Mouse (Mus musculus): Measurements from ENCODE around the gene Rab36. TPM values are rescaled to one million over a fixed set of nuclear protein-coding genes. Genes with fewer than 3 reads are reported as not detected.

Gene Rab36
- total RNA-seq, 4 experiments from 2014 or later: 0.10 to 1.0 (median 0.19) TPM

GRCm38 (mm10) chr10:75068624-75069328 lies 31.9 kb downstream of the Rab36 start:
- DNase-seq (ENCODE audit: low spot score in 2 of 2): no peak

GRCm38 (mm10) chr10:75070281-75070976 lies 33.6 kb downstream of the Rab36 start:
- DNase-seq (ENCODE audit: low spot score in 2 of 2): no peak

DNA sequence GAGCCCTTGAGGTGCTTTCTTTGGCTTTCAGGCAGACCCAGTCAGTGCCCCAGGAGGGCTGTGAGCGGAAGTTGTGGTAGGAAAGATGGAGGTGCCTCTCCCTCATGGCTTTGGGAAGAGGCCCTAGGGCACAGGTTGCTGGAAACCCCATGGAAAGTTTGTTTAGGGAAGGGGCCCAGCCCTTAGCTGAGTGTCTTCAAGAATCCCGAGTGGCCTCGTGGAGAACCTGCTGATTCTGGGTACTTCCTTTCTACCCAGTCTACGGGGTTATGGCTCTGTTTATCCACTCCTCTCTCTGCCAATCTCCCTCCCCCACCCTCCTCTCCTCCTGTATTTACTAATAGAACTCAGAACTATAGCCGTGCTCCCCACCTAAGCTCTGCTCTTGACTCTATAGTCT lies 38.8 kb downstream of the Rab36 start:
- no peak for DNase-seq (ENCODE audit: low spot score in 2 of 2)

GRCm38 (mm10) chr10:75078174-75079128 lies 41.6 kb downstream of the Rab36 start:
- no peak for DNase-seq (ENCODE audit: low spot score in 2 of 2)

DNA sequence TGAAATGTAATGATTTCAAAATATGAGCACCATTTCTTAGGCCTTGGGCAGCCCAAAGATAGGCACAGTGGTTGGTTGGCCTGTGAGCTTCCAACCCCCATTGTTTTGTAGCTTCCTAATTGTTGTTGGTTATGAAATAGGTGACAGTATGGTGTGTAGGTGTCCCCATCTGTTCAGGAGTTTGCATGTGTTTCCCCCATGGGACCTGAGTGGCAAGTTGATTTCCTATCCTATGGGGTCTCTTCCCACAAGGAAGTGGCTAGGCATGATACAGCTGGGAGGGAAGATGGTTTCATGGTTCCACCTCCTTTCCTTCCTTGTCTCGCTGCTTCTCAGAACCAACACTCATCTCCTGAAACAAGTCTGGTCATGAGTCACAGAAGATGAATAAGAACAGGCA lies 48.5 kb downstream of the Rab36 start:
- DNase-seq (ENCODE audit: low spot score in 2 of 2): no peak

GRCm38 (mm10) chr10:75088471-75088870 lies 51.6 kb downstream of the Rab36 start:
- no peak for DNase-seq (ENCODE audit: low spot score in 2 of 2)

DNA sequence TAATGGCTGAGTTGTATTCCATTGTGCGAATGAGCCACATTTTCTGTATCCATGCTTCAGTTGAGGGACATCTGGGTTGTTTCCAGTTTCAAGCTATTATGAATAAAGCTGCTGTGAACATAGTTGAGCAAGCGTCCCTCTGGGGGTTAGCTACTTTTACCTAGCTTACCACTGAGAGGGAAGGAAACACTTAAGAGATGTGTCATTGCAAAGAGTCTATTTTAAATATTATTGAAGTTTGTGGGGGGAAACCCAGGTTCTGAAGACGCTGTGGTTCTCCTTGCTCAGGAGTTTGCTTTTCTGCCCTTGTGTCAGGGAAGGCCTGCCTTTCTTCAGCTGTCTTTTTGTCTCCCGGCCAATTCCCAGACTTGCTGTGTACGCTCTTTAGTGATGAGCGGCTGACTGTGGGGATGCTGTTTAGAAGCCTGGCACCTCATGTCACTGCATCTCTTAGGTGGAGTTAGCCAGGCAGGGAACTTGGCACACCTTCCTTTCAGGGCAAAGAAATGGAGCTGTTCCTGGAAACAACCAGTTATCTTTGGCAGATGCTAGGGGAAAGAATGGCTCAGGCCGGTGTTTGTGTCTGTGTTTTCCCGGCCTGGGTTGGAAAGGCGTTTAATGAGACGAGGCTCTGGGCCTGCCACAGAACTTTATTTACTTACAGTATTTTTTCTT lies 54.8 kb downstream of the Rab36 start:
- peak; percentile 15 to 35 for DNase-seq (ENCODE audit: low spot score in 2 of 2)

GRCm38 (mm10) chr10:75093252-75093987 lies 56.6 kb downstream of the Rab36 start:
- no peak for DNase-seq (ENCODE audit: low spot score in 2 of 2)

DNA sequence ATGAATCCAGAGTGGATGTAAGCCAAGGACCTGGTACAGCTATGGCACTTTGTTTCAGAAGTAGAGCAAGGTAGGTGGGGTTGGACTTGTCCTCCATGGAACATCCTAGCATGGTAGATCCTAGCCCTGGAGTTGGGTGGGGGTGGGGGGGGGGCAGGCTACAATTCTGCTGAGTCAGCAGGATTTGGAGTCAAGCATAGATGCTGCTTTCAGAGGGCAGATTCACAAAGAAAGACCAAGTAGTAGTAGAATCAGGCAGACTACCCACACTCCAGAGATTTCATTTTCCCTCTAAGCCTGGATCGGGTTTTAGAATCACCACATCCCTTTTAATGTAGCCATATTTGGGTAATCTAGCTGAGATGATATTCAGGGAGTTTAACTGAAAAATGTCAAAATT lies 57.5 kb downstream of the Rab36 start:
- DNase-seq (ENCODE audit: low spot score in 2 of 2): no peak

- DNase-seq (ENCODE audit: low spot score in 2 of 2): no peak
Measured at GRCm38 (mm10) chr10:75095216-75095615, 58.4 kb downstream of the Rab36 start.

DNA sequence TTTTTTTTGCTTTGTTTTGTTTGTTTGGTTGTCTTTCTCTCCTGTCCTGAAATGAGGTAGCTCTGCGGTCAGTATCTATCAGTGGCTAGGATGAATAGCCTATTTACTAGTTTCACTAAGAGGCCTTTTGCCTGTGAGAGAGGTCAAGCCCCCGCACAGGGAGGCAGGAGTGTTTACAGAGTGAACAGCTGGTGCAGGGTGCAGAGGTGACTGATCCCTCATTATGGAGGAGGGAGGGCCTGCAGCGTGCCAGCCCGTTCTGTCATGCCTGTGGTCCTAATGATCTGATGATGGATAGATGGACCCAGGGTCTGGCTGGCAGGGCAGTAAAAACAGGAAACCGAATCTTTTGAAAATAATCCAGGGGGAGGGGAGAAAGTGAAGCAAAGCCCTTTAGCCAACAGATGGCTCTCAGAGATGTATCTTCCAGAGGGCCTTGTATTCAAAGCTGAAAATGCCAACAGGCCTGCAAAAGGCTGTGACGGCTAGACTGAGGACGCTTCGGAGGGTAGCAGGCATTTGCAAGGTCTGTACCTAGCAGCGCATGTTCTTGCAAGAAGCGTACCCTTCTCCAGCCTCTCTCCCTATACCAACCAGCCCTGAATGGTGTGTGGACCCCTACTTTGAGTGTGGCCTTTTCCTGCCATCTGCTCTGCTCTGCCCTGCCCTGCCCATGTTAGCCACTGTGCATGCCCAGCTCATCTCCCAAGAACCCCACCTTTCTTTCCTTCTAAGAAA lies 61.8 kb downstream of the Rab36 start:
- no peak for DNase-seq (ENCODE audit: low spot score in 2 of 2)

DNA sequence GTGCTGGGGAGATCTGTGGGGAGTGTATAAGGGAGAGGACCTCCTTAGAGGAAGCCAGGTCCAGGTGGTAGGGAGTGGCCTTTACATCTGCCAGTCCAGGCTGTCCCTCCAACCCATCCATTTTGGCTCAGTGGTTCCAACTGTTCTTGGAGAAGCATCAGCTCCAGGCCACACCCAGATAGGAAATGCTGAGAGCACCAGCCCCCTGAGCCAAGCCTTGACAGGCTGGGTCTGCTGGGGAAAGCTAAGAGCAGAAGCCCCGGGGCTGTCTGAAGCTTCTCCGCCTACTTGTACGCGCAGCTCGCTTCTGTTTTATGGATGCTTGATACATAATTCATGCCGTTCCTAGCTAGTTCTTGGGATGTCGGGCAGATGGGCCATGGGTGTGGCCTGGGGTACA lies 63.4 kb downstream of the Rab36 start:
- no peak for DNase-seq (ENCODE audit: low spot score in 2 of 2)

GRCm38 (mm10) chr10:75103502-75103901 lies 66.6 kb downstream of the Rab36 start:
- DNase-seq (ENCODE audit: low spot score in 2 of 2): no peak

Other genes starting within 250 kb of the Rab36 start
- under 1 TPM; 0.19 to 0.94 (median 0.37) TPM for gene Gnaz, start 69.9 kb upstream of the Rab36 start, total RNA-seq (2022)
- gene Rsph14, start 4.5 kb upstream of the Rab36 start, total RNA-seq (2022): not detected
- 1 to 10 TPM; 3.5 to 5.5 (median 4.7) TPM for gene Bcr, start 23.5 kb downstream of the Rab36 start, total RNA-seq (2022)
- 10 to 100 TPM; 38.2 to 51.2 (median 44.4) TPM for gene Specc1l, start 175.0 kb downstream of the Rab36 start, total RNA-seq (2022)

All from gastrocnemius, adult 8-10 months (tissue).